19 mouse cellular contexts compared by ENCODE assay signal in genomic region chr16:12178031-12178430, GRCm38 (mm10).
"Had no signal": no experiment of that assay in that cellular context is flagged by ENCODE, and none has a peak within 500 bp of the region (broad histone marks: within the 10 kb centered on the region; RNA-seq: fewer than 3 reads in every experiment).

No protein-coding gene starts in this region.

- H3K27me3 ChIP-seq: liver, embryonic 13.5 days; lung, embryonic 15.5 days; midbrain, embryonic 12.5 days; midbrain, embryonic 15.5 days; neural tube, embryonic 13.5 days; stomach, embryonic 15.5 days had no signal

- H3K4me2 ChIP-seq: liver, embryonic 13.5 days; lung, embryonic 15.5 days; midbrain, embryonic 12.5 days; midbrain, embryonic 15.5 days; neural tube, embryonic 13.5 days; stomach, embryonic 15.5 days had no signal

- H3K9me3 ChIP-seq: liver, embryonic 13.5 days; lung, embryonic 15.5 days; midbrain, embryonic 12.5 days; midbrain, embryonic 15.5 days; neural tube, embryonic 13.5 days; stomach, embryonic 15.5 days had no signal

- H3K27ac ChIP-seq: left cerebral cortex, adult 2 months; liver, embryonic 13.5 days; lung, embryonic 15.5 days; macrophage; midbrain, embryonic 12.5 days; midbrain, embryonic 15.5 days; neural tube, embryonic 13.5 days; stomach, embryonic 15.5 days had no signal

- DNase-seq: kidney, adult 18-20 months; kidney, adult 9 months; kidney, postnatal 14 days; layer of hippocampus, postnatal 36 days; liver, embryonic 13.5 days; retina, postnatal 1 day; right cerebral cortex, postnatal 25 days; spleen, adult 18-20 months; thymus, adult 18-20 months; thymus, postnatal 36 days had no signal

- ATAC-seq: intestine, embryonic 16.5 days; midbrain, embryonic 15.5 days had no signal

- H3K4me1 ChIP-seq: liver, embryonic 13.5 days; lung, embryonic 15.5 days; midbrain, embryonic 12.5 days; midbrain, embryonic 15.5 days; neural tube, embryonic 13.5 days; stomach, embryonic 15.5 days had no signal

- H3K9ac ChIP-seq: liver, embryonic 13.5 days; lung, embryonic 15.5 days; midbrain, embryonic 12.5 days; midbrain, embryonic 15.5 days; neural tube, embryonic 13.5 days; stomach, embryonic 15.5 days had no signal

- H3K4me3 ChIP-seq: left cerebral cortex, adult 2 months; liver, embryonic 13.5 days; lung, embryonic 15.5 days; midbrain, embryonic 12.5 days; midbrain, embryonic 15.5 days; myocyte; neural tube, embryonic 13.5 days; stomach, embryonic 15.5 days had no signal

- H3K36me3 ChIP-seq: liver, embryonic 13.5 days; lung, embryonic 15.5 days; midbrain, embryonic 12.5 days; midbrain, embryonic 15.5 days; neural tube, embryonic 13.5 days; stomach, embryonic 15.5 days had no signal
